Mouse (Mus musculus) kidney, adult 2 months (tissue): ENCODE data around the gene Slc9a4. TPM values are rescaled to one million over a fixed set of nuclear protein-coding genes. Genes with fewer than 3 reads are reported as not detected.

ENCODE experiments used
- DNase-seq: peaks from one replicate; pipeline ENCODE4 v3.0.0; 2021
- H3K27ac ChIP-seq: fragments of 200-500 bp; 2 replicates; pipeline ENCODE4 v1.5.1; 2012; ENCODE audit warnings: low read depth, low read length, control low read depth, inconsistent platforms; ENCODE audit not compliant: insufficient read depth
- H3K27me3 ChIP-seq: fragments of 200-500 bp; replicated peaks from 2 replicates; pipeline ENCODE4 v1.6.1; 2012; ENCODE audit warnings: mild to moderate bottlenecking, moderate library complexity, low read length, inconsistent platforms; ENCODE audit not compliant: control insufficient read depth, insufficient read depth
- H3K36me3 ChIP-seq: fragments of 200-500 bp; 2 replicates; pipeline ENCODE4 v1.6.1; 2012; ENCODE audit warnings: mild to moderate bottlenecking, moderate library complexity, low read length, inconsistent platforms; ENCODE audit not compliant: control insufficient read depth, insufficient read depth
- H3K4me1 ChIP-seq: fragments of 200-500 bp; 2 replicates; pipeline ENCODE4 v1.6.1; 2011; ENCODE audit warnings: low read length; ENCODE audit not compliant: control insufficient read depth, insufficient read depth
- H3K4me3 ChIP-seq: fragments of 200-500 bp; 2 replicates; pipeline ENCODE4 v1.5.1; 2011; ENCODE audit warnings: mild to moderate bottlenecking, low read depth, low read length, control low read depth; ENCODE audit not compliant: insufficient read depth
- CTCF ChIP-seq: fragments of 200-500 bp; conservative IDR thresholded peaks from 2 replicates; pipeline ENCODE4 v1.5.1; 2011; ENCODE audit warnings: low read depth, mild to moderate bottlenecking, control low read depth, low read length, moderate library complexity, mixed read lengths; ENCODE audit not compliant: insufficient read depth, insufficient read length
- POLR2A ChIP-seq: fragments of 200-500 bp; IDR thresholded peaks from one replicate; pipeline ENCODE4 v1.6.1; 2011; ENCODE audit warnings: low read depth, low read length, control low read depth
- WGBS: fragments of 180-500 bp; shearing (Covaris S2); methylation state at CpG from one replicate; pipeline ENCODE4 v1.1.7; 2018; 5-methylcytosine and 5-hydroxymethylcytosine counted together
- polyA plus RNA-seq: library from polyadenylated mRNA; depleted of rRNA; stranded (reverse); fragments of >200 nt; gene quantifications from 2 replicates; pipeline ENCODE4 v1.2.3, GENCODE M21; 2012

The Slc9a4 gene
- polyA plus RNA-seq, 1 experiment, result 2.9 TPM

- no peaks in the 10 kb centered on the region for H3K36me3 ChIP-seq
- no peak overlapping the region for H3K4me3 ChIP-seq
- no peak for DNase-seq
- H3K27ac ChIP-seq, result no peak overlapping the region
- TF ChIP-seq POLR2A (no peak), CTCF (no peak)
- H3K4me1 ChIP-seq, result no peaks in the 10 kb centered on the region
- 91% methylated on average over 2 of the region's 2 CpGs for whole genome bisulfite sequencing
- H3K27me3 ChIP-seq, result no peaks in the 10 kb centered on the region
Measured at GRCm38 (mm10) chr1:40613219-40613618, 33.3 kb downstream of the Slc9a4 start.

- H3K36me3 ChIP-seq, result no peaks in the 10 kb centered on the region
- DNase-seq, result peak; percentile 23
- no peaks in the 10 kb centered on the region for H3K27me3 ChIP-seq
- H3K4me1 ChIP-seq, result no peaks in the 10 kb centered on the region
- no peak overlapping the region for H3K27ac ChIP-seq
- TF ChIP-seq CTCF, result peak; percentile 59; the same call in 1 of the 2 replicates
- TF ChIP-seq POLR2A, result no peak
- H3K4me3 ChIP-seq, result no peak overlapping the region
- WGBS, result 69% methylated on average over 5 of the region's 5 CpGs
Measured at GRCm38 (mm10) chr1:40619093-40619492, 39.2 kb downstream of the Slc9a4 start.

- TF ChIP-seq CTCF (no peak), POLR2A (no peak)
Measured at GRCm38 (mm10) chr1:40619871-40620270, 40.0 kb downstream of the Slc9a4 start.

GRCm38 (mm10) chr1:40624954-40625353 lies 45.1 kb downstream of the Slc9a4 start:
- 55% methylated on average over 3 of the region's 3 CpGs for WGBS
- DNase-seq, result no peak

More at GRCm38 (mm10) chr1:40619871-40620270, 40.0 kb downstream of the Slc9a4 start:
- no peaks in the 10 kb centered on the region for H3K4me1 ChIP-seq
- H3K36me3 ChIP-seq, result no peaks in the 10 kb centered on the region
- H3K4me3 ChIP-seq, result no peak overlapping the region
- H3K27me3 ChIP-seq, result no peaks in the 10 kb centered on the region
- DNase-seq, result no peak
- no peak overlapping the region for H3K27ac ChIP-seq
- 62% methylated on average over 5 of the region's 5 CpGs for WGBS

GRCm38 (mm10) chr1:40626954-40627353 lies 47.1 kb downstream of the Slc9a4 start:
- no peak for DNase-seq
- Histone ChIP-seq H3K36me3 (no peaks in the 10 kb centered on the region), H3K4me3 (no peak overlapping the region), H3K4me1 (no peaks in the 10 kb centered on the region), H3K27me3 (no peaks in the 10 kb centered on the region), H3K27ac (no peak overlapping the region)
- TF ChIP-seq CTCF (no peak), POLR2A (no peak)

More at GRCm38 (mm10) chr1:40624954-40625353, 45.1 kb downstream of the Slc9a4 start:
- Histone ChIP-seq H3K4me1 (no peaks in the 10 kb centered on the region), H3K36me3 (no peaks in the 10 kb centered on the region), H3K27ac (no peak overlapping the region), H3K27me3 (no peaks in the 10 kb centered on the region), H3K4me3 (no peak overlapping the region)
- TF ChIP-seq CTCF (no peak), POLR2A (no peak)

GRCm38 (mm10) chr1:40628443-40628842 lies 48.6 kb downstream of the Slc9a4 start:
- H3K4me3 ChIP-seq, result no peak overlapping the region
- no peak overlapping the region for H3K27ac ChIP-seq
- DNase-seq, result no peak
- 86% methylated on average over 3 of the region's 3 CpGs for WGBS
- H3K4me1 ChIP-seq, result no peaks in the 10 kb centered on the region
- TF ChIP-seq POLR2A (no peak), CTCF (no peak)
- H3K36me3 ChIP-seq, result no peaks in the 10 kb centered on the region
- no peaks in the 10 kb centered on the region for H3K27me3 ChIP-seq

GRCm38 (mm10) chr1:40632407-40633062 lies 52.7 kb downstream of the Slc9a4 start:
- no peaks in the 10 kb centered on the region for H3K27me3 ChIP-seq
- H3K36me3 ChIP-seq, result no peaks in the 10 kb centered on the region
- no peaks in the 10 kb centered on the region for H3K4me1 ChIP-seq
- H3K4me3 ChIP-seq, result no peak overlapping the region
- WGBS, result 38% methylated on average over 2 of the region's 2 CpGs
- H3K27ac ChIP-seq, result no peak overlapping the region
- DNase-seq, result peak; percentile 51
- TF ChIP-seq CTCF, result no peak
- TF ChIP-seq POLR2A, result no peak

- H3K4me3 ChIP-seq, result no peak overlapping the region
- no peaks in the 10 kb centered on the region for H3K4me1 ChIP-seq
- 61% methylated on average over 4 of the region's 4 CpGs for WGBS
- DNase-seq, result no peak
- H3K27me3 ChIP-seq, result no peaks in the 10 kb centered on the region
- H3K27ac ChIP-seq, result no peak overlapping the region
- no peak for TF ChIP-seq CTCF
- TF ChIP-seq POLR2A, result no peak
- H3K36me3 ChIP-seq, result no peaks in the 10 kb centered on the region
Measured at GRCm38 (mm10) chr1:40634608-40635007, 54.7 kb downstream of the Slc9a4 start.
